Mouse (Mus musculus) CH12.LX (cell line): ENCODE data around the gene Gltpd2. TPM values are rescaled to one million over a fixed set of nuclear protein-coding genes. Genes with fewer than 3 reads are reported as not detected.

Experiments used
- DNase-seq: peaks from one replicate; pipeline ENCODE4 v3.0.0-alpha.2; 2013; ENCODE audit errors: extremely low read depth
- H3K27ac ChIP-seq: 2 replicates; pipeline ENCODE4 v1.5.1; 2012; ENCODE audit warnings: low read depth, mild to moderate bottlenecking, control low read depth, moderate library complexity; ENCODE audit not compliant: insufficient read depth
- H3K27me3 ChIP-seq: replicated peaks from 2 replicates; pipeline ENCODE3; 2012; ENCODE audit warnings: inconsistent platforms
- H3K36me3 ChIP-seq, 2 experiments: replicated peaks in 1 of 2; 2 replicates each; pipeline versions ENCODE3 to v1.6.1; 2012; ENCODE audit warnings: inconsistent platforms in 1 of 2, low read length in 1 of 2, mild to moderate bottlenecking in 1 of 2, mixed read lengths in 1 of 2, moderate library complexity in 1 of 2; ENCODE audit not compliant: control insufficient read depth in 1 of 2, insufficient read depth in 1 of 2
- H3K4me1 ChIP-seq, 2 experiments: 2 replicates each; pipeline ENCODE4 v1.6.1; 2012; ENCODE audit warnings: inconsistent platforms in 1 of 2, moderate library complexity in 1 of 2; ENCODE audit not compliant: insufficient read depth in 2 of 2, control insufficient read depth in 1 of 2
- H3K4me2 ChIP-seq: 2 replicates; pipeline ENCODE4 v1.6.1; 2012; ENCODE audit warnings: low read depth, mild to moderate bottlenecking, control low read depth; ENCODE audit not compliant: poor library complexity, insufficient read depth, severe bottlenecking
- H3K4me3 ChIP-seq, 3 experiments: fragments of 150-350 bp in 1 of 3; sonication (generic) in 1 of 3; replicated peaks in 1 of 3; 2 replicates each; pipeline versions ENCODE3 to v1.5.1; 2011 to 2012; ENCODE audit warnings: low read depth in 2 of 3, low read length in 2 of 3, mild to moderate bottlenecking in 2 of 3, moderate library complexity in 2 of 3, control low read depth in 1 of 3, improper control_type of control experiment in 1 of 3, inconsistent platforms in 1 of 3, mixed read lengths in 1 of 3; ENCODE audit not compliant: poor library complexity in 1 of 3
- H3K79me2 ChIP-seq: replicated peaks from 2 replicates; pipeline ENCODE4 v1.6.1; 2012; ENCODE audit warnings: mild to moderate bottlenecking, moderate library complexity; ENCODE audit not compliant: control insufficient read depth, poor library complexity, insufficient read depth, severe bottlenecking; ENCODE audit errors: extremely low read depth
- H3K9ac ChIP-seq: 2 replicates; pipeline ENCODE4 v1.6.1; 2012; ENCODE audit warnings: low read depth, mild to moderate bottlenecking, control low read depth, moderate library complexity; ENCODE audit not compliant: insufficient read depth
- H3K9me3 ChIP-seq: replicated peaks from 2 replicates; pipeline ENCODE3; 2012; ENCODE audit warnings: low read length, inconsistent platforms, mixed read lengths
- BHLHE40 ChIP-seq: IDR thresholded peaks from 2 replicates; pipeline ENCODE4 v1.6.1; 2011; ENCODE audit warnings: mild to moderate bottlenecking, low read depth, low read length, improper control_type of control experiment
- CHD1 ChIP-seq: IDR thresholded peaks from 2 replicates; pipeline ENCODE4 v1.6.1; 2012; ENCODE audit warnings: low read depth, low read length, improper control_type of control experiment, inconsistent platforms
- CHD2 ChIP-seq: IDR thresholded peaks from 2 replicates; pipeline ENCODE4 v1.6.1; 2011; ENCODE audit warnings: low read length, improper control_type of control experiment
- CTCF ChIP-seq, 2 experiments: IDR thresholded peaks in 1 of 2; conservative IDR thresholded peaks in 1 of 2; 2 replicates each; pipeline ENCODE4 v1.5.1; 2011 to 2012; ENCODE audit warnings: low read depth in 2 of 2, low read length in 2 of 2, improper control_type of control experiment in 1 of 2, inconsistent platforms in 1 of 2, mild to moderate bottlenecking in 1 of 2, moderate library complexity in 1 of 2
- E2F4 ChIP-seq: IDR thresholded peaks from 2 replicates; pipeline ENCODE4 v1.6.1; 2011; ENCODE audit warnings: low read depth, low read length, improper control_type of control experiment; ENCODE audit not compliant: insufficient replicate concordance
- ELF1 ChIP-seq: IDR thresholded peaks from 2 replicates; pipeline ENCODE4 v1.6.1; 2014; ENCODE audit warnings: low read depth, mild to moderate bottlenecking, inconsistent platforms, low read length, improper control_type of control experiment
- EP300 ChIP-seq: IDR thresholded peaks from 2 replicates; pipeline ENCODE4 v1.6.1; 2011; ENCODE audit warnings: low read length, improper control_type of control experiment
- ETS1 ChIP-seq: conservative IDR thresholded peaks from 2 replicates; pipeline ENCODE4 v1.6.1; 2012; ENCODE audit warnings: low read depth, mild to moderate bottlenecking, inconsistent platforms, low read length, improper control_type of control experiment, moderate library complexity
- GABPA ChIP-seq: IDR thresholded peaks from 2 replicates; pipeline ENCODE4 v1.6.1; 2012; ENCODE audit warnings: low read depth, low read length, improper control_type of control experiment, inconsistent platforms; ENCODE audit not compliant: insufficient replicate concordance
- JUND ChIP-seq: conservative IDR thresholded peaks from 2 replicates; pipeline ENCODE4 v1.6.1; 2011; ENCODE audit warnings: low read depth, low read length, improper control_type of control experiment
- KAT2A ChIP-seq: IDR thresholded peaks from 2 replicates; pipeline ENCODE4 v1.6.1; 2012; ENCODE audit warnings: low read length, improper control_type of control experiment, inconsistent platforms; ENCODE audit not compliant: insufficient replicate concordance
- MAFK ChIP-seq: IDR thresholded peaks from 2 replicates; pipeline ENCODE4 v1.6.1; 2011; ENCODE audit warnings: low read length, improper control_type of control experiment; ENCODE audit not compliant: insufficient replicate concordance
- MAZ ChIP-seq: IDR thresholded peaks from 2 replicates; pipeline ENCODE4 v1.6.1; 2012; ENCODE audit warnings: low read depth, mild to moderate bottlenecking, inconsistent platforms, low read length, improper control_type of control experiment, moderate library complexity
- MEF2A ChIP-seq: IDR thresholded peaks from 2 replicates; pipeline ENCODE4 v1.6.1; 2014; ENCODE audit warnings: low read depth, mild to moderate bottlenecking, inconsistent platforms, low read length, improper control_type of control experiment, borderline replicate concordance
- MXI1 ChIP-seq: IDR thresholded peaks from 2 replicates; pipeline ENCODE4 v1.6.1; 2011; ENCODE audit warnings: mild to moderate bottlenecking, low read depth, low read length, improper control_type of control experiment
- NRF1 ChIP-seq: IDR thresholded peaks from 2 replicates; pipeline ENCODE4 v1.6.1; 2014; ENCODE audit warnings: low read depth, mild to moderate bottlenecking, inconsistent platforms, low read length, improper control_type of control experiment, moderate library complexity
- POLR2AphosphoS2 ChIP-seq: IDR thresholded peaks from 2 replicates; pipeline ENCODE4 v1.6.1; 2011; ENCODE audit warnings: low read depth, low read length, improper control_type of control experiment
- RAD21 ChIP-seq: IDR thresholded peaks from 2 replicates; pipeline ENCODE4 v1.6.1; 2011; ENCODE audit warnings: low read depth, mild to moderate bottlenecking, low read length, improper control_type of control experiment, moderate library complexity
- RCOR1 ChIP-seq: conservative IDR thresholded peaks from 2 replicates; pipeline ENCODE4 v1.6.1; 2012; ENCODE audit warnings: low read depth, mild to moderate bottlenecking, inconsistent platforms, low read length, improper control_type of control experiment
- SIN3A ChIP-seq: IDR thresholded peaks from 2 replicates; pipeline ENCODE4 v1.6.1; 2012; ENCODE audit warnings: low read length, improper control_type of control experiment, inconsistent platforms
- TBP ChIP-seq: conservative IDR thresholded peaks from 2 replicates; pipeline ENCODE4 v1.6.1; 2011; ENCODE audit warnings: low read depth, low read length, improper control_type of control experiment
- USF1 ChIP-seq: IDR thresholded peaks from 2 replicates; pipeline ENCODE4 v1.6.1; 2014; ENCODE audit warnings: low read depth, mild to moderate bottlenecking, inconsistent platforms, low read length, improper control_type of control experiment
- USF2 ChIP-seq: conservative IDR thresholded peaks from 2 replicates; pipeline ENCODE4 v1.6.1; 2011; ENCODE audit warnings: low read depth, low read length, improper control_type of control experiment
- ZKSCAN1 ChIP-seq: IDR thresholded peaks from 2 replicates; pipeline ENCODE4 v1.6.1; 2012; ENCODE audit warnings: low read depth, inconsistent platforms, low read length, improper control_type of control experiment, borderline replicate concordance
- ZMIZ1 ChIP-seq: IDR thresholded peaks from 2 replicates; pipeline ENCODE4 v1.6.1; 2012; ENCODE audit warnings: low read depth, mild to moderate bottlenecking, inconsistent platforms, low read length, improper control_type of control experiment
- dilution Hi-C: fragments of 300-500 bp; cut with MboI; formaldehyde crosslinking; loops from 2 replicates; pipeline ENCODE4 v1.14.3; 2020; ENCODE audit warnings: low sequenced_read_pairs; ENCODE audit not compliant: extremely low pct_unique_long_range_greater_than_20kb, extremely low pct_ligation_motif_present
- in situ Hi-C: fragments of 300-500 bp; cut with MboI; formaldehyde crosslinking; loops from 3 replicates; pipeline ENCODE4 v1.14.3; 2019; ENCODE audit warnings: low sequenced_read_pairs, low pct_ligation_motif_present, low pct_unique_long_range_greater_than_20kb, mixed read lengths
- polyA plus RNA-seq: library from polyadenylated mRNA; unstranded; fragments of >175 nt; gene quantifications from 2 replicates; pipeline ENCODE4 v1.2.1, GENCODE M21; 2012; ENCODE audit warnings: low read depth; ENCODE audit not compliant: insufficient read length
- total RNA-seq, 2 experiments: library from RNA; depleted of rRNA; stranded (reverse); fragments of 300-350 nt in 1 of 2; fragments of >200 nt in 1 of 2; gene quantifications; 2 replicates each; pipeline ENCODE4 v1.2.3; 2012 to 2014

Gltpd2 gene
- total and polyA plus RNA-seq, 3 experiments = 0.19 TPM; not detected in 2

DNA sequence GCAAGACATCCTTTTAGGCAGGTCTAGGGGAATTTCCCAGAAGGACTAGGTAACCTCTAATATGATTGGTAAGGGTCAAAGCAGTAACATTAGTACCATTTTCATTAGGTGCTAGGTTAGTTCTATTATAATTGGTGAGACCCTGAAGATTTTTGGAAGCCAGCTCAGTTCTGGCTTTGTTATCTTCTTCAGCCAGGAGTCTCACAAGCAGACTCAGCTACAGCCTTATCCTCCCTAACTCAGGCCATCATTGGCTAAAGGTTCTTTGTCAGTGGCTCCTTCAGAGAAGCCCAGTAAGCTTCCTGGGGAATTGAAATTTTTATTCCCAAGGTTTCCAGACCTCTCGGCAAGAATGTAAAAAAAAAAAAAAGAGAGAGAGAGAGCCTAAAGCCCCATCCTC lies 560 bp upstream of the Gltpd2 start:
- TF ChIP-seq CHD2 (no peak), EP300 (no peak), ELF1 (no peak), CTCF (conservative IDR thresholded peaks at IDR 0.05 in 1 of 2, IDR thresholded peaks at IDR 0.05 in 1 of 2; ENCODE audit: low read depth in 2 of 2, low read length in 2 of 2) (no peak), E2F4 (no peak), ETS1 (no peak), JUND (no peak), GABPA (no peak), ZMIZ1 (no peak), NRF1 (no peak), KAT2A (no peak), ZKSCAN1 (no peak), SIN3A (no peak), CHD1 (no peak)
- TF ChIP-seq, all 38 proteins: peak for 0
- dilution Hi-C loops = no loop called here
- in situ Hi-C loops = loop anchor here (5.0 kb wide), 2 partner anchors 89 to 244 kb away; partner anchors contain the start of gene Zfp3
- DNase-seq = no peak
- H3K9me3 ChIP-seq = no peaks in the 10 kb centered on the region
- H3K36me3 ChIP-seq = no peaks in the 10 kb centered on the region
- H3K79me2 ChIP-seq = no peaks in the 10 kb centered on the region
- H3K4me2 ChIP-seq = no peak overlapping the region
- no peak overlapping the region for H3K9ac ChIP-seq
- no peak overlapping the region for H3K27ac ChIP-seq
- no peaks in the 10 kb centered on the region for H3K27me3 ChIP-seq
- H3K4me3 ChIP-seq = no peak overlapping the region
- H3K4me1 ChIP-seq = peaks cover 10 to 27% of the 10 kb centered on the region in 2 experiments

DNA sequence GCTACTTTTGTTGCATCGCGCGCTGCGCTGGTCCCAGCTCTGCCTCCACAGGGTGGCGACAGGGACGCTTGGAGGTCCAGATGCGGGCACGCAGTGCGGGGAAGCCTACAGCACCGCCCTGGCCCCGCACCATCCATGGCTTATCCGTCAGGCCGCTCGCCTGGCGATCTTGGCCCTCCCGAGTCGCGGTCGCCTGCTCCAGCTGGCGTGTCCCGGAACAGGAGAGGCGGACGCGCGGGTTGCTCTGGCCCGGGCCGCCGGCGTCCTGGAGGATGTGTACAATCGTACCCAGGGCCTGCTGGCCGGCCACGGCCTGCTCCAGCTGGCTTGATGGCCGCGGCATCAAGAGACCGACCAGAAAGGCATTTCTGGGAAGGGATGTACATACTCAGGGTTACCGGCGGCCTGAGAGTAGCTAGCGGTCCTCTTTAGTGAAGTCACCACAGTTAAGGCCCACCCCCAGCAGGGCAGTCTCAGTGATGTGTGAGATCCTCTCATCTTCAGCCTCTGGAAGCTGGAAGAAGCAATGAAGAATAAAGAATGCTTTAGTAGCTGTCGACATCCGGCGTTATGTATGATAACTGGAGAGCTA lies 1.3 kb downstream of the Gltpd2 start:
- dilution Hi-C loops = no loop called here
- H3K79me2 ChIP-seq = peaks cover under 1% of the 10 kb centered on the region; the same call in 1 of the 2 replicates
- H3K4me1 ChIP-seq = peaks cover 0 to 9% of the 10 kb centered on the region in 2 experiments; a peak in 1 of 4 replicates
- H3K9ac ChIP-seq = no peak overlapping the region
- no peak for DNase-seq
- in situ Hi-C loops = no loop called here
- no peak overlapping the region for H3K4me2 ChIP-seq
- H3K27me3 ChIP-seq = no peaks in the 10 kb centered on the region
- TF ChIP-seq EP300 (no peak), MEF2A (no peak), MAZ (no peak), GABPA (no peak), NRF1 (no peak), RCOR1 (no peak), USF1 (no peak), BHLHE40 (no peak), TBP (no peak), CTCF (conservative IDR thresholded peaks at IDR 0.05 in 1 of 2, IDR thresholded peaks at IDR 0.05 in 1 of 2; ENCODE audit: low read depth in 2 of 2, low read length in 2 of 2) (no peak), RAD21 (no peak), MXI1 (no peak), ZMIZ1 (no peak), POLR2AphosphoS2 (no peak), USF2 (no peak), MAFK (no peak), ELF1 (no peak), E2F4 (no peak), JUND (no peak)
- TF ChIP-seq, all 38 proteins: peak for 0
- Histone ChIP-seq H3K9me3 (no peaks in the 10 kb centered on the region), H3K4me3 (no peak overlapping the region), H3K36me3 (no peaks in the 10 kb centered on the region), H3K27ac (no peak overlapping the region)
